Mouse (Mus musculus): Measurements from ENCODE around the gene Dennd5a.

Gene Dennd5a

DNA sequence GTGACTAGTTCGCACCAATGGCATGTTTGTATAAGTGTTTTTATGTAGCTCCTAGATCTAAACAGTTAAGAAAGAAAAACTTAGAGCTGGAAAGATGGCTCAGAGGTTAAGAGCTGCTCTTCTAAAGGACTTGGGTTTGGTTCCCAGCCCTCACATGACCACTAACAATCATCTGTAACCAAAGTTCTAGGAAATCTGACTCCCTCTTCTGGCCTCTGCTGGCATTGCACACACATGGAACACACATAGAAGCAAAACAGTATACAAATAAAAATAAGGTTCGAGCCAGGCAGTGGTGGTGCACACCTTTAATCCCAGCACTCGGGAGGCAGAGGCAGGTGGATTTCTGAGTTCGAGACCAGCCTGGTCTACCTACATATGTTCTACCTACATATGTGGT, 3.4 kb upstream of the Dennd5a start:
- DNase-seq (ENCODE audit: low spot score): no peak

DNA sequence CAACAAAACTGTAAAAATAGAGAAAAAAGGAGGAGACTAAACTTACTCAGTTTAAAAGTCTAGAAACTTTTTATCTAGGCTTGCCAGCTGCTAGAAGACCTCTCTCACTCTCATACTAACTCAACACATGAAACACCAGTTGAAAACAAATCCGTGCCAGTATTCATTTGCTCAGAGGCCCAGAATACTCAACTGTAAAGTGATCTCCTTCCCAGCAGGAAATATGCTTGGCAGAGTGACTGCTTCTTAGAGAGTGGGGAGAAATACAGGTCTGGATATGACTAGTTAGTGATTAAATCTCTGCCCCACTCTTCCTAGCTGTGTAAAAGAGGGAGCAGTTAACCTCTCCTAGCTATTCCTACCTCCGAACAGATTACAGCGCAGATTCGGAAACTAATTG, 2.3 kb upstream of the Dennd5a start:
- DNase-seq (ENCODE audit: low spot score): no peak

DNA sequence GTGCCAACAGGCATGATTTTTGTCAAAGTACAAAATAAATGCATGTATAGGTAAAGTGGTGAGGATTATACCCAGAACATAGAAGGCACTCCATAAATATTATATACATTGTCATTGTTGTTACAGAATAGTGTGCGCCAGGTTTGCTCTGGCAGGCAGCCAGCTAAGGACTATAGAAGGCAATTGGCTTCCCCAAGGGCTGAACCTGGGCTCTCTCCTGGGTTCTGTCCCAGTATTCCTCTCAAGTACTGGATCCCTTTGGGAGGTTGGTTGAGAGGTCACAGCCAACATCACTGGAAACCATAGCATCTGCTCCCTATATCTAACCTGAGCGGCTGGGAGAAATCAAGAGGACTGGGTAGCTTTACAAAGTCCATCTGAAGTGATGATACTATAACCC, 1.3 kb upstream of the Dennd5a start:
- DNase-seq (ENCODE audit: low spot score): no peak

DNA sequence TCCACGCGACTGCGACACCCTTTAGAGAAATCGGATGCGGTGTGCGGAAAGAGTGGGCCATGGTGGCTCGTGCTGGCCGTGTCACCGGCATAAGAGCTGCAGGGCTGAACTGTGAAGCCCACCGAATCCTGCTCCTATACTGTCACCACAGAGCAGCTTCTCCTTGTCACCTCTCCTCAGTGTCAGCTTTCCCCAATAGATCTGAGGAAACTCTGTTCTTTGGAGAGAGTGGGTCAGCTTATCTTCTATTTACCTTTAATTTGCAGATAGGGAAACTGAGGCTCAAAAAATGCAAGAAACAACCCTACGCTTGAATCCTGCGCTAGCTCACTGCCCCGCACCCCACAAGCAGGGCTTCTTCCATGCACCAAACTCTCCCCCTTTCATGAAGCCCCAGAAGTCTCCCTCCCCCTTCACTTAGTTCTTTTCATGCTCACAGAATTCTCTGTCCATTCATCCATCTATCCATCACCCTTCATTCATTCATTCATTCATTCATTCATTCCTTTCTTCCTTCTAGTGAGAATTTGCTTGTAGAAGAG, 414 bp upstream of the Dennd5a start:
- DNase-seq (ENCODE audit: low spot score): no peak

DNA sequence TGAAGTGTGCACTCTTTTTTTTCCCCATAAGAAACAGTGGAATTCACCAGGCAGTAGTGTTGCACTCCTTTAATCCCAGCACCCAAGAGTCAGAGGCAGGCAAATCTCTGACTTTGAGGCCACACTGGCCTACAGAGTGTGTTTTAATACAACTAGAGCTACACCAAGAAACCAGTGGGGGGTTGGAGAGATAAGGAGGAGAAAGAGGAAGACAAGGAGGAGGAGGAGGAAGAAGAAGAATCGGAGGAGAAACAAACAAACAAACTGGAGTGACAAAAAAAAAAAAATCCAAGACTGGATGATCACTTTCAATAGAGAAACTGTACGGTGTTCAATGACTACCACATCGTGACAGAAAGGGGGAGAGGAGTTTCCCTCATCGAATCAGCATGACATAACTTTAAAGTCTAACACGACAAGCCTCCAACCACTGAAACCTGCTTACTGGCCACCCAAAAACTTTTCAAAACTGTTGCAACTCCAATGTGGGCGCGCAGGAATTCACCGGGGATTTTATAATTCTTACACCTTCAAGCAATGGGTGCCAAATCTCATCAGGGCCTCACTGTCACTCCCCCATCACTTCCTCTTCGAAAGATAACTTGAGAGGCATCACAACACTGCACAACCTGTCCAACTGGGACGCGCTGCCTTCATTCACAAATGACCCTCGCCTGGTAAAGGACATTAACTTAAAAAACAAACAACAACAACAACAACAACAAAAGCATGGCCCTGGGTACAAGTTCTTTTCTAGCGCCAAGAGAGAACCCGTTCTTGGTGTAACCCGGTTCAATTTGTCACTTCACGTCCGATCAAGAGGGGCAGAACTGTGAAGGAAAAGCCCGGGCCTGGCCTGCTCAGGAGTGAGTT, 1.2 kb downstream of the Dennd5a start:
- DNase-seq (ENCODE audit: low spot score): no peak

DNA sequence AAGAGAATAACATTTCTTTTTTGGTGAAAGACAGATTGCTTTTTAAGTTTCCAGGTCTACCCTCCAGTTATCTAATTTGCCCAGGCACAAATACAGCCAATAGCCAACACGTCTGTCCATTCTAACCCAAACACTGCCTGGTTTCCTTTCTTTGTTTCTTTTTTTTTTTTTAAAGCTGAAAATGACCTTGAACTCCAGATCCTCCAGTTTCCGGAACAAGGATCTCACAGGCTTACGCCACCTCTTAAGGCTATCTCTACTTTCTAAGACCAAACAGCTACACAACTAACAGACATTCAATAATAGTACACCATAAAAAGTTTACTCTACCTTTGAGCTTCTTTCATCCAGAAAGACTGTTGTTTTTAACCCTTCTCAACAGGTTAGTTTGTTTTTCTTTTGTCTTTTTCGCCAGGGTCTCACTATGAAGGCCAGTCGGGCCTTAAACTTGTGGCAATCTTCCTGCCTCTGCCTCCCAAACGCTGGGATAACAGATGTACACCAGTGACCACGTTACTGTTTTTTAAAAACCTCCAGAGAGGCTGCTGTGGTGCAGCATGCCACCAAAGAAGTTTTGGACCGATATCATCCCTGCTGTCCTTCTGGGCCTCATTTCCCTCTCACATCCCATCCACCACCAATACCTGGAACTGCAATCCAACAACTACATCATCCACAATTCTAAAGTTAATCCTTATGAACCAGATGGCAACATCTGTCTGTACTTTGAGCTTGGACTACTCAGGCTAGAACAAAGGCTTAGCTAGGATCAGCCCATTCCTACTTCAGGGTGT, 2.1 kb downstream of the Dennd5a start:
- no peak for DNase-seq (ENCODE audit: low spot score)

DNA sequence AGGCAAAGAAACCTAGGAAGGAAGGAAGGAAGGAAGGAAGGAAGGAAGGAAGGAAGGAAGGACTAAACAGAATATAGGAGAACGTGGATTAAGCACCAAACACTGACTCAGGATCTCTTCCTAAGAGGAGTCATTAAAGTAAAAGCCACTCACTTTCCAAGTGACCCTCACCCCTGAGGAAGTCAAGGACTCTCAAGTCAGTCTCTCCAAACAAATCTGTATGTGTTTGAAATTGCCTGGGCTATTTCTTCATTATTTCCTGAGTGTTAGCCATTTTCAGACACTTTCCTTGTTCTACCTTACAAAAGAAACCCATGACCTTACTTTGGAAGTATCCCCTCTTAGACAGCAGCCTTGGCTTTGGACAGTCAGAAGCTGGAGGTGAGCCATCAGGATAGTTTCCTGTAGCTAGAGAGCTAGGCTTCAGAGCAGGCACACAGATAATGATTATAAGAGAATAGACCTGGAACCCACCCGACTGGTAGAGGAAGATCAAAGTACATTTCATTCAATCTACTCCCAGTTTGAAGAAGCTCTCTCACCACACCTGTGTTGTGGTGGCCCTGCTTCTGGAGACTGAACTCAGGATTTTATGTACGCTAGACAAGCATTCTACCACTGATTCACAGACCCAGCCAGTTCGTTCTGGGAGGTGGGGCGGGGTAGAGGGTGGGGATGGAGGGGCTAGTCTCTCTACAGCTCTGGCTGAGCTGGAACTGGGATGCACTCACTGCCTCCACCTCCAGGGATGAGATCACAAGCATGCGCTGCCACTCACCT, 5.5 kb downstream of the Dennd5a start:
- no peak for DNase-seq (ENCODE audit: low spot score)

DNA sequence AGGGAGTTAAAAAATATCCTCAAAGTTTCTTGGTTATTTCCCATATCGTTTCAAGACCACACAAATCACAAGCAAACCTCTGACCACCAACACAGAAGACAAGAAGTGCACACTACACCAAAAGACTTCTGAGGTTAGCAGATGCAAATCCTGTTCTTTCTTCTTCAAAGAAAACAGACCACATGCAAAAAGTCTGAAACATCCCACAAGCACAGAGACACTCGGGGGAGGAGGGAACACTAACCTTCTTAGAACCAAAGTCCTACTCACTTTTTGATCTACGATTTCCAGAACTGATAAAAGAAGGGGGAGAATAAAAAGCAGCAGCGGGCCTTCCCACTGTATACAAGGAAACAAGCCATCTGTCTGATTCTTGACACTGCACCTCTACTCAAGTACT, 9.0 kb downstream of the Dennd5a start:
- DNase-seq (ENCODE audit: low spot score): no peak

DNA sequence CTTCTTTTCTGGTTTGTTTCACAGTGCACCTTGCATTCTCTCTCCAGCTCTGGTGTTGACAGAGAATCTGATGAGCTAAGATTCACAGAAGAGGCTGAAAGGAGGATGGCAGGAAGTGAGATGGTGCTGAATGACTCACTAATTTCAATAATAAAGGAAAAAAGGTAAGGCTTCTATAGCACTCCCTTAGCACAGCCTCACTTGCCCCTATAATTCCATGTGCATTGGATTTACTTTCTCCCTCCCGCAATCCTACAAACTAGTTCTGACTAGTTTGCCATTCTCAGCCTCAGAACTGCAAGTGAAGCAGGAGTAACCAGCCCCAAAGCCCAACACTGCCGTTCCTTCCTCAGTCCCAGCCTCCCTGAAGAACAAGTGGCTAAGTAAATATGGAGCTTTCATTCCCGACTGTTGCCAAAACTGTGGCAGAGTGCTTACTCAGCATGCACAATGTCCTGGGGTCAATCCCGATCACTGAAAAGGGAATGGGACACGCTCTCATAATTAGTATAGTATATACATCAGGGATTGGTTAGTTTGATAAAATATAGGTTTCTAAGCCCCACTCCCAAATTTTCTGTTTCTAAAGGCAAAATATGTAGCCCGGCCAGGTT, 15.7 kb downstream of the Dennd5a start:
- no peak for DNase-seq (ENCODE audit: low spot score)

DNA sequence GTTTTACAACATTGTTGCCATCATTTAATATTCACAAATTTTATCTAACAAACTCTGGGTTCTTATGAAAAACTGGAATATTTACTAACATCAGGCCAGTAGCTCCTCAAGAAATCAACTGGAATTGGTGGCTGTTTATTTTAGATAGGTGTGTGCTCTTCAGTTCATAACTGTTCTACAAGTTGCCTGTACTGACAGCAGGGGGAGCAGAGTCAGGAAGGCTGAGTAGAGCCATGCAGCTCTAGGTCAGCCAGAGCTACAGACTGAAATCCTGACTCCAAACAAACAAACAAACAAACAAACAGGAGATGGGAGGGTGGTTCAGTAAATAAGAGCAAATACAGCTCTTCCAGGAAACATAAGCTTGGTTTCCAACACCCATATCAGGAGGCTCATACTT, 30.6 kb downstream of the Dennd5a start:
- DNase-seq (ENCODE audit: low spot score): no peak

DNA sequence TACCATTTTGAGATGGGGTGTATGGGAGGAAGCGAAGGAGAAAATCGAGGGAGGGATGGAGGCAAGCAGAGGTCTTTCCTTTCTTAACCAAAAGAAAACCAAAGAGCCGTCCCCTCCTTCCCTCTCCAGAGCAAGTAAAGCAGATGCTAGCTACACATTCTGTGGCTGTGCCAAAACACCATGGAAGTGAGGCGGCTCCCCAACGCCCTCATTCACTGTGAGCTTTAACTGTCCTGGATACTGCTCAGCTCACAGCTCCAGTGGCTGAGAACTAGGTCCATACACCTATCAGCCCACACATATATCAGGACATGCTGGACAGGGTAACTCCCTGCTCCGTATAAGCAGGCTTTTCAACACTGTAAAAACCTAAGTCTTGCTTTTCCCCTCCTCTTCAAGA, 31.9 kb downstream of the Dennd5a start:
- DNase-seq (ENCODE audit: low spot score): no peak

DNA sequence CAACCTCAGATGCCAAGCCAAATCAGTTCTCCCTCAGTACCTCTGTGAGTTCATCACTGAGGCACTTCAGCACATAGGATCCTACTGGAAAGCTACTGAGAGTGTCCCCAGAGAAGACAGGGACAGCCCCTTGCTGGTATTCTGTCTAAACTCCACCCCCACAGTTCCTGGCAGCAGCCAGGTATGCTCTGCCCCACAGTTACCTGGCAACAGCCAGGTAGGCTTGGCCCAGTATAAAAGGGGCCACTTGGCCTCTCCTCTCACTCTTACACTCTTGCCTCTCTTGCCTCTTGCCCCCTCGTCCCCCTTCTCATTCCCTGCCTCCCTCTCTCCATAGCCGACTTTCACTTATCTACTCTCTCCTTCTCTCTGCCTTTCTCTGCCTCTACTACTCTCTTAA, 35.3 kb downstream of the Dennd5a start:
- no peak for DNase-seq (ENCODE audit: low spot score)

DNA sequence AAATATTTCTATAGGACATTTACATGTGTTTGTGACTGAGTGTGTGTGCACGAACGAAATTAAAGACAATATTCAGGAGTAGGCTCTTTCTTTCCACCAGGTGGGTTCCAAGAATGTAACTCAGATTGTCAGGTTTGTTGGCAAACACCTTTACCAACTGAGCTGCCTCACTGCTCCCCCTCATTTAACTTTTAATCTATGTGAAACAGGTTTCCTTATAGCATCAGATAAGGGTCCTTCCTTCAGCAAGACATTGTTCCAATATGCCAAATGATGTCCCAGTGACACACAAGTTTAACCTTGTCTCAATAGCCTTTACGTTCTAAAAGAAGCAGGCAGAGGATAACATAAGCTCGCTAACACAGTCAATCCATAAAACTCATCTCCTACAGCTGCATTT, 37.4 kb downstream of the Dennd5a start:
- DNase-seq (ENCODE audit: low spot score): no peak

DNA sequence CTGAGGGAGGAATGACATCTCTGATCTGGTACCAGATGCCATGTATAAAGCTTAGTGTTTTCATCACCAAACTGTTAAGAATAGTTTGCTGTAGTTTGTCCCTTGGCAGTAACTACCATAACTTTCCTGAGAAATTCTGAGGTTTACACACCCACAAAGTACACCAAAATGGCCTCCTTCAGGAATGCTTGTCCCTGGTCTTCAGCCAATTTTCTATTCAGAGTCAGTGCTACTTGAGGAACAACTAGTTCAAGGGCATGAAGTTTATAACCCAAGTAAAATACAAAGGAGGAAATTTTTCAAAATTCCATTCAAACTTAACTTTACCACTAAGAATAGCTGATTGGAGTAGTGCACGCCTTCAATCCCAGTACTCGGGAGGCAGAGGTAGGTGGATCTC, 54.1 kb downstream of the Dennd5a start:
- no peak for DNase-seq (ENCODE audit: low spot score)

DNA sequence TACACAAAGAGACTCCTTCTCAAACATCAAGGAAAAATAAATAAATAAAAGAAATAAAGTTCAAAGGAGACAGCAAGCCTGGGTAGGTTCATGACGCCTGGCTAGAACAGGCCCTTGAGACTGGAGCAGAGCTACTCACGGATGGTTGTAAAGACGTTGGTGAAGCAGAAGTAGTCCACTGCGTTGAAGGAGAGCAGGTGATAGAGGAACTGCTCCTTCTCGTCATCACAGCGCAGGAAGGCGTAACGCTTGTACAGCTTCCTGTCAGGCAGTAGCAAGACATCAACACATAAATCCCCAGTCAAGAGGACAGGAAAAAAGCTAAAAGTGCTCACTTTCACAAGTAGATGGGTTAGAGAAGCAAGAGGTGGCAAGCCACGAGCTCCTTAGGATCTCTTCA, 59.3 kb downstream of the Dennd5a start:
- DNase-seq (ENCODE audit: low spot score): no peak

DNA sequence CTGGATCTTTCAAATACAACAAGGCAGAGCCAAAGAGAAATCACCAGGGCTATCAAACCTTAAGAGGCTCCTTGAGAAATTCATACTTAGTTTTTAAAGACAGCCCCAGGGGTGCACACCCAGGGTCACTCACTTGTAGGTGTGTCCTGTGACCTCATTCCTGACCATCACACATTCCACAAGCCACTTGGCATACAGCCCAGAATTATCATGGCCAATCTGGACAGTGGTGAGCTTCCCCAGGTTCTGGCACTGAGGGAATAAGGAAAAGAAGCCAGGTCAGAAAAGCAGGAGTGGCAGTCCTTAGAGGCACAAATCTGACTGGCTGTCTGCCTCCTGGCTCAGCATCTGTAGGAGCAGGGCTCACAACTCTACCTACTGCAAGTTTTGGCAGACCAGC, 61.4 kb downstream of the Dennd5a start:
- no peak for DNase-seq (ENCODE audit: low spot score)

DNA sequence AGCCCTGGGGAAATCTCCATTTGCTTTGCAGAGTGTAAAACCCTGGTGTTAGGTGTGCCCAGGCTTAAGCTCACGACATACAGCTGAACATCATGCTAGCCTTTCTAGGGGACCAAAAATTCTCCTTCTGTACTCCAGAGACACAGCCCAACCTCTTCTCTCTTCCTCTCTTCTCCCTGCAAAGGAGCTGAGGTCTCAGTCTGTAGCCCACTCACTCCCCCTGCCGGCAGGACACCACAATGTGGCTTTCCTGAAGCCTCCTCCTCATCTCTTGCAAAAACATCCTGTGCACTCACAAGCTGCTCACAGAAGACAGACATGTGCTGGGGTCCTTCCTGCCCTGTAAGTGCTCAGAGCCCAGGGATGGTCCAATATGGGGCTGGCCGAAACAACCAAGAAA, 67.7 kb downstream of the Dennd5a start:
- DNase-seq (ENCODE audit: low spot score): peak; percentile 72

DNA sequence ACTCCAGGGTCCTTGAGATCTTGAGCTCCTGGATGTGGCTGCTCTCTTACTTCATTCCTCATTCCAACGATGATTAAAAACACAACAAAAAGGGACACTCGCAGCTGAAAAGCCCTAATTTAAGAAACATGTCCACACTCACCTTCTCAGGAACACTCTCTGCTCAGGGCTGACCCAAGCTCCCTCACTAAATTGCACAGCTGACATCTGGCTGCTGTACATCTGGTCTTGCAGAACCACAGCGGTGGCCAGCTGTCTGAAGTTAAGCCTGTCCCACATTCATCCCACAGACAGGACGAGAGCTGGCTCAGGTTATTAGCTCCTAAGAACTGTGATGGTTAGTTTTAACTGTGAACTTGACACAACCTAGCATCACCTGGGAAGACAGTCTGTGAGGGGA, 68.5 kb downstream of the Dennd5a start:
- DNase-seq (ENCODE audit: low spot score): no peak

DNA sequence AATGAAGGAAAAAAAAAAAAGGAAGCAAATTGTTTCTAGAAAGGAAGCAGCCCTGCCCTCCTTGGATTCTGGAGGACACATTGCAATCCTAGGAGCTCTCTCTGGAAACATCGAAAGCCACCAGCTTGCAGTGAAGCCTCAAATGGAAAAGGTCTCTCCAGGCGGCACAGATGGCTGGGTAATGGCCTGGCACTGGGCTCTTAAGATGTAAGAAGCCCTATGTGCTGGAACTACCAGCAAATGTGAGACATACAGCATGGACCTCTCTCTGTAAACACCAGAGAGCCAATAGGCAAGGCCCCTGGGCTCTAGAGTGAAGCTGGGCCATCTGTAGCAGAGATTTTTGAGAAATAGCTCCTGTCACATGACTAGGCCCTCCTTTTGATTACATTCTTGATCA, 70.0 kb downstream of the Dennd5a start:
- DNase-seq (ENCODE audit: low spot score): no peak

DNA sequence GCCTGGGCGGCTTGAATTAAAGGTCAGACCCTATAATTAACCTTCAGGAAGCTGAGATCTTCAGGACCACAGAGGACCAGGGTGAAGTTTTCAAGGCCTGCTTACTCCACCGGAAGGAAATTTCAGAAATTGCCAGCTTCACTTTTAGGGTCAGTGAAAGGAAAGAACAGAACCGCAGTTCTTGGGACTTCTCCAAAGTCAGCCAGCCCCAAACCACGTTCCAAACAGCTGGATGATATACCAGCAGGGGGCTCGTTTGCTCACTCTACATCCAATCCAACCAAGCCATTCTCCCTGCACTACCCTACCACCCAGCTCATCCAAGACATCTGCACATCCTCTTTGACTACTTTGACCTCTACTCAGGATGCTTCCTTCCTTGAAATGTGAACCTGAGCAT, 71.0 kb downstream of the Dennd5a start:
- DNase-seq (ENCODE audit: low spot score): no peak

DNA sequence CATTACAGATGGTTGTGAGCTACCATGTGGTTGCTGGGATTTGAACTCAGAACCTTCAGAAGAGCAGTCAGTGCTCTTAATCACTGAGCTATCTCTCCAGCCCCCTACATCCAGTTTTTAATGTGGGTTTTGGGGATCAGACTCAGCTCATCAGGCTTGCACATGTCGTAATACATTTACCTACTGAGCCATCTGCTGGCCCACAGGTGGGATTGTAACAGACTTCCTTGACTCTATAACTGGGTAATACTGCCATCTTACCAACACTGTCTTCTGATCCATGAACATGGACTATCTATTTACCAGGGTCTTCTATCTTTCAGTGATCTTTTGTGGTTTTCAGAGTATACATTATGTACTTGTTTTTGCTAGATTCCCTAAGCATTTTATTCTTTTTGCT, 74.0 kb downstream of the Dennd5a start:
- DNase-seq (ENCODE audit: low spot score): no peak

DNA sequence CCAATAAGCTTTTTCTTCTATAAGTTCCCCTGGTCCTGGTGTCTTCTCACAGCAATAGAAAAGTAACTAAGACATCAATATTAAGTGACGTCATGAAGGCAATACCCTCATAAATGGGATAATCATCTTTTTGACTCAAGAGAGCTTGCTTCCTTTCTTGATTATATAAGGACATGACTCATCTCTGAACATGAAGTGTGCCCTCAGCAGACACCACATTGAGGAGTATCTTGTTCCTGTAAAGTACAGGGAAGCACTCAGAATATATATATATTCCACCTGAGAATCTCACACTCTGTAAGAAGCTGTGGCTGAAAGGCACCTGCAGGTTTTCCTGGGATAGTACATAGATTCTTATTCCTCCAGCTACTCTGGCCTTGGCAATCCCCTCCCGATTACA, 77.7 kb downstream of the Dennd5a start:
- no peak for DNase-seq (ENCODE audit: low spot score)

Measured in urinary bladder, postnatal 25 days (tissue).